Mouse (Mus musculus) mature B cell (primary cell): ENCODE measurements around the gene Anln.

Experiments
- in situ Hi-C: fragments of 300-500 bp; cut with MboI; formaldehyde crosslinking; loops from 2 replicates; pipeline ENCODE4 v1.14.3; 2019

Anln gene

GRCm38 (mm10) chr9:22402976-22403375 lies 14.0 kb upstream of the Anln start:
- in situ Hi-C loops: no loop called here

GRCm38 (mm10) chr9:22402001-22402400 lies 13.0 kb upstream of the Anln start:
- in situ Hi-C loops: no loop called here

GRCm38 (mm10) chr9:22399021-22399420 lies 10.0 kb upstream of the Anln start:
- in situ Hi-C loops: no loop called here

- in situ Hi-C loops: no loop called here
Measured at GRCm38 (mm10) chr9:22394725-22395124, 5.7 kb upstream of the Anln start.

GRCm38 (mm10) chr9:22390390-22390789 lies 1.4 kb upstream of the Anln start:
- in situ Hi-C loops: no loop called here

- in situ Hi-C loops: no loop called here
Measured at GRCm38 (mm10) chr9:22389736-22390245, 803 bp upstream of the Anln start.

- in situ Hi-C loops: no loop called here
Measured at GRCm38 (mm10) chr9:22388401-22388980, 497 bp downstream of the Anln start.

GRCm38 (mm10) chr9:22387901-22388300 lies 1.1 kb downstream of the Anln start:
- in situ Hi-C loops: no loop called here

- in situ Hi-C loops: no loop called here
Measured at GRCm38 (mm10) chr9:22385890-22386289, 3.1 kb downstream of the Anln start.

GRCm38 (mm10) chr9:22376086-22376485 lies 12.9 kb downstream of the Anln start:
- in situ Hi-C loops: no loop called here

GRCm38 (mm10) chr9:22372760-22373159 lies 16.2 kb downstream of the Anln start:
- in situ Hi-C loops: no loop called here

GRCm38 (mm10) chr9:22368030-22368429 lies 21.0 kb downstream of the Anln start:
- in situ Hi-C loops: no loop called here

GRCm38 (mm10) chr9:22366621-22367020 lies 22.4 kb downstream of the Anln start:
- in situ Hi-C loops: no loop called here

- in situ Hi-C loops: no loop called here
Measured at GRCm38 (mm10) chr9:22366221-22366620, 22.8 kb downstream of the Anln start.

- in situ Hi-C loops: no loop called here
Measured at GRCm38 (mm10) chr9:22360916-22361315, 28.1 kb downstream of the Anln start.

GRCm38 (mm10) chr9:22355919-22356318 lies 33.1 kb downstream of the Anln start:
- in situ Hi-C loops: no loop called here

GRCm38 (mm10) chr9:22353901-22354300 lies 35.1 kb downstream of the Anln start:
- in situ Hi-C loops: no loop called here

GRCm38 (mm10) chr9:22353465-22353864 lies 35.5 kb downstream of the Anln start:
- in situ Hi-C loops: no loop called here

- in situ Hi-C loops: no loop called here
Measured at GRCm38 (mm10) chr9:22340331-22340730, 48.7 kb downstream of the Anln start.

GRCm38 (mm10) chr9:22337217-22337616 lies 51.8 kb downstream of the Anln start:
- in situ Hi-C loops: no loop called here

- in situ Hi-C loops: no loop called here
Measured at GRCm38 (mm10) chr9:22327475-22328387, 61.3 kb downstream of the Anln start.

GRCm38 (mm10) chr9:22327099-22327474 lies 61.9 kb downstream of the Anln start:
- in situ Hi-C loops: no loop called here

- in situ Hi-C loops: no loop called here
Measured at GRCm38 (mm10) chr9:22324579-22324978, 64.4 kb downstream of the Anln start.
